Mouse (Mus musculus) embryonic fibroblast, embryonic 13.5 days (primary cell): ENCODE measurements around the gene Mllt6.

Source experiments
- CTCF ChIP-seq: IDR thresholded peaks from 2 replicates; pipeline ENCODE4 v1.5.1; 2011; ENCODE audit warnings: mild to moderate bottlenecking, control low read depth, low read length, moderate library complexity, borderline replicate concordance; ENCODE audit not compliant: insufficient read depth
- POLR2A ChIP-seq: IDR thresholded peaks from 2 replicates; pipeline ENCODE4 v1.6.1; 2011; ENCODE audit warnings: low read depth, mild to moderate bottlenecking, control low read depth, low read length, moderate library complexity

GRCm38 (mm10) chr11:97666794-97667193 is 3.6 kb downstream of the Mllt6 start:
- TF ChIP-seq POLR2A (no peak), CTCF (no peak)
